Mouse (Mus musculus) megakaryocyte, embryonic 14.5 days (primary cell): ENCODE data around the gene Tor4a.

Source experiments
- FLI1 ChIP-seq: IDR thresholded peaks from 2 replicates; pipeline ENCODE4 v1.6.1; 2012; ENCODE audit warnings: low read length, inconsistent platforms, mixed read lengths
- GATA1 ChIP-seq: IDR thresholded peaks from 3 replicates; pipeline ENCODE4 v1.6.1; 2012; ENCODE audit warnings: mixed read lengths, low read length, inconsistent platforms, borderline replicate concordance

DNA sequence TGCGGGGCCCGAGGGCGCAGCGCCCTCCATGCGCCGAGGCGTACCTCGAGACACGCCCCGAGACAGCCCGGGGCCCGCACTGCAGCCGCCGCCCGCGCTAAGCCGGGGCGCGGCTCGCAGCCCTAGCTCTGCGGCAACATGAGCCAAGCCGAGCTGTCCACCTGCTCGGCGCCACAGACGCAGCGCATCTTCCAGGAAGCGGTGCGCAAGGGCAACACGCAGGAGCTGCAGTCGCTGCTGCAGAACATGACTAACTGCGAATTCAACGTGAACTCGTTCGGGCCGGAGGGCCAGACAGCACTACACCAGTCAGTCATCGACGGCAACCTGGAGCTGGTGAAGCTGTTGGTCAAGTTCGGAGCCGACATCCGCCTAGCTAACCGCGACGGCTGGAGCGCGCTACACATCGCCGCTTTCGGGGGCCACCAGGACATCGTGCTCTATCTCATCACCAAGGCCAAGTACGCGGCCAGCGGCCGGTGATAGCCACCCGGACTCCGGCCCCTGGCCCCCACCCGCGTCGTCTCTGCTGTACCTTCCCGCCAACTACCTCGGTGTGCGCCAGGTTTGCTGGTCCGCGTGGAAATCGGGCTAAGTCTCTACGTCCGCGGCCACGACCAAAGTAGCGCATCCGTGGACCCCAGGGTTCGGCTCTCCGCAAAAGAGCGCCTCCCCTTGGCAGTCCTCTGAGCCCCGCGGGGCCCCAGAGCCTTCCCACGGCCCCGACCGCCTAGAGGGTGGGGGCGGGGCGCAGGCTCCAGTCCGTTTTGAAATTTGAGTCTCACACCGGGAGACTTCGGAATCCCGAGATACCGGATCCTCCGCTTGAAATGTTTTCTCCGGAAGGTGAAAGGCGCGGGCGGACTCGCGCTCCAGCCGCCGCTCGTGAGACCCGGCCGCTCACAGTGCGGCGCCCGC is 15.5 kb downstream of the Tor4a start:
- TF ChIP-seq FLI1 (no peak), GATA1 (no peak)
